ENCODE assay signal across 14 mouse cellular contexts in the genomic region with DNA sequence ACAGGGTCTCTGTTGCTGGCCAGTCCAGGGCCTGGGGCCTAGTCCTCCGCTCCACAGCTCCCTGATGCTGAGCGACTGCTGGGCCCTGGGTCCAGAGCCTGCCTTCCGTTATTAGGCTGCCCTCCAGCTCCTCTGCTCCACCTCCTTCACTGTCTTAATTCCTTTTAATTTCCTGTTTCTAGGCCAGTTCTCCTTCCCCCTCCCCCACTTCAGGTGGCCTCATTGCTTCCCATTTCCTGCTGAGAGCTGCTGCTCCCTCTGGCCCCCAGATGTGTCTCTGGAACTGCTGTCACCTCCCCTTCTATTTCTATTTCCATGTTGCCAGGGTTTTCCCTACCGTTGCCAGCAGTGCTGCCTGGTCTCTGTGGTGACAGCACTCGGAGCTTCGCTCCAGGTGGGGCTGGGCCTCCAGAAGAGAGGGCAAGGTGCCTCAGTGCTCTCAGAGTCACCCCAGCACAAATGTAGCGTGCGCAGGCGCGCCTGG.
DNase-seq lines count a peak whose midpoint lies in the region; ATAC-seq lines count a peak whose summit lies in the region.
"Had no signal": no experiment of that assay in that cellular context is flagged by ENCODE, and none has a peak within 500 bp of the region (broad histone marks: within the 10 kb centered on the region; RNA-seq: fewer than 3 reads in every experiment).

No protein-coding gene starts in this region.

- 63% methylated on average over 10 of the region's 10 CpGs for WGBS in hindbrain, embryonic 13.5 days
- WGBS in hindbrain, embryonic 11.5 days, result 65% methylated on average over 10 of the region's 10 CpGs
- 39% methylated on average over 10 of the region's 10 CpGs for WGBS in embryonic facial prominence, embryonic 13.5 days
- WGBS in limb, embryonic 15.5 days, result 49% methylated on average over 10 of the region's 10 CpGs

- no peak overlapping the region for H3K4me2 ChIP-seq in hindbrain, embryonic 13.5 days
- H3K4me2 ChIP-seq in hindbrain, embryonic 11.5 days (replicated peaks; ENCODE audit: low read depth, low read length), result no peak overlapping the region
- no peak overlapping the region for H3K4me2 ChIP-seq in embryonic facial prominence, embryonic 13.5 days
- no peak overlapping the region for H3K4me2 ChIP-seq in limb, embryonic 15.5 days
- H3K4me2 ChIP-seq: forebrain, embryonic 13.5 days; lung, embryonic 15.5 days; midbrain, embryonic 12.5 days had no signal

- peak; percentile 39 for DNase-seq in embryo, embryonic 10 days (ENCODE audit: low spot score)
- no peak for DNase-seq in embryo, embryonic 9.5 days (ENCODE audit: extremely low spot score)
- DNase-seq in hindbrain, embryonic 11.5 days (ENCODE audit: low spot score), result no peak
- no peak for DNase-seq in frontal cortex, postnatal 25 days (ENCODE audit: low spot score in 2 of 2)
- DNase-seq in testis, postnatal 14 days (ENCODE audit: low spot score), result no peak
- DNase-seq: cerebellum, postnatal 36 days; kidney, postnatal 36 days; right cerebral cortex, postnatal 25 days had no signal

- no peak overlapping the region; the same call in 1 of the 2 replicates for H3K9ac ChIP-seq in hindbrain, embryonic 13.5 days
- H3K9ac ChIP-seq in hindbrain, embryonic 11.5 days (ENCODE audit: low read depth, low read length), result no peak overlapping the region
- H3K9ac ChIP-seq in embryonic facial prominence, embryonic 13.5 days, result no peak overlapping the region
- H3K9ac ChIP-seq in limb, embryonic 15.5 days, result no peak overlapping the region
- H3K9ac ChIP-seq: forebrain, embryonic 13.5 days; lung, embryonic 15.5 days; midbrain, embryonic 12.5 days had no signal

- no peak overlapping the region for H3K4me3 ChIP-seq in hindbrain, embryonic 13.5 days
- H3K4me3 ChIP-seq in hindbrain, embryonic 11.5 days (ENCODE audit: low read depth, low read length), result no peak overlapping the region
- H3K4me3 ChIP-seq in embryonic facial prominence, embryonic 13.5 days, result no peak overlapping the region
- H3K4me3 ChIP-seq in limb, embryonic 15.5 days, result no peak overlapping the region
- H3K4me3 ChIP-seq: forebrain, embryonic 13.5 days; lung, embryonic 15.5 days; midbrain, embryonic 12.5 days had no signal

- no peak for ATAC-seq in hindbrain, embryonic 13.5 days (ENCODE audit: low FRiP score)
- ATAC-seq in hindbrain, embryonic 11.5 days (ENCODE audit: low FRiP score), result no peak
- ATAC-seq in embryonic facial prominence, embryonic 13.5 days (ENCODE audit: insufficient number of reproducible peaks, insufficient read depth, low FRiP score, low TSS enrichment, low read depth), result no peak
- ATAC-seq in limb, embryonic 15.5 days (ENCODE audit: insufficient number of reproducible peaks, low FRiP score, low TSS enrichment, low read depth), result 0 out of 2 replicates have a peak, but pooled peaks have one; percentile 35
- ATAC-seq: forebrain, embryonic 13.5 days had no signal

- peaks cover 36% of the 10 kb centered on the region for H3K4me1 ChIP-seq in hindbrain, embryonic 13.5 days (replicated peaks)
- H3K4me1 ChIP-seq in hindbrain, embryonic 11.5 days (replicated peaks; ENCODE audit: control insufficient read depth, insufficient read depth, low read length), result peaks cover 3% of the 10 kb centered on the region; the same call in 1 of the 2 replicates
- peaks cover 35% of the 10 kb centered on the region for H3K4me1 ChIP-seq in embryonic facial prominence, embryonic 13.5 days
- peaks cover 42% of the 10 kb centered on the region for H3K4me1 ChIP-seq in limb, embryonic 15.5 days

- H3K27me3 ChIP-seq in hindbrain, embryonic 13.5 days, result peaks cover 6% of the 10 kb centered on the region; the same call in 1 of the 2 replicates
- no peaks in the 10 kb centered on the region for H3K27me3 ChIP-seq in hindbrain, embryonic 11.5 days (ENCODE audit: control insufficient read depth, insufficient read depth, low read length)
- H3K27me3 ChIP-seq in embryonic facial prominence, embryonic 13.5 days, result no peaks in the 10 kb centered on the region
- no peaks in the 10 kb centered on the region for H3K27me3 ChIP-seq in limb, embryonic 15.5 days
- H3K27me3 ChIP-seq: forebrain, embryonic 13.5 days; lung, embryonic 15.5 days had no signal

- peak overlapping the region; percentile 15; the same call in 1 of the 2 replicates for H3K27ac ChIP-seq in hindbrain, embryonic 13.5 days
- no peak overlapping the region for H3K27ac ChIP-seq in hindbrain, embryonic 11.5 days (ENCODE audit: low read depth, low read length)
- 0 out of 2 replicates have a peak overlapping the region, but pooled peaks have one; percentile 41 for H3K27ac ChIP-seq in embryonic facial prominence, embryonic 13.5 days
- peak overlapping the region; percentile 6; the same call in 1 of the 2 replicates for H3K27ac ChIP-seq in limb, embryonic 15.5 days
- H3K27ac ChIP-seq: lung, embryonic 15.5 days; midbrain, embryonic 12.5 days had no signal

- no peaks in the 10 kb centered on the region for H3K36me3 ChIP-seq in hindbrain, embryonic 13.5 days
- H3K36me3 ChIP-seq in hindbrain, embryonic 11.5 days (ENCODE audit: control insufficient read depth, insufficient read depth, low read length), result no peaks in the 10 kb centered on the region
- no peaks in the 10 kb centered on the region for H3K36me3 ChIP-seq in embryonic facial prominence, embryonic 13.5 days
- no peaks in the 10 kb centered on the region for H3K36me3 ChIP-seq in limb, embryonic 15.5 days
- H3K36me3 ChIP-seq: lung, embryonic 15.5 days; midbrain, embryonic 12.5 days had no signal

- H3K9me3 ChIP-seq in hindbrain, embryonic 13.5 days, result no peaks in the 10 kb centered on the region
- H3K9me3 ChIP-seq in hindbrain, embryonic 11.5 days (ENCODE audit: control insufficient read depth, low read length), result no peaks in the 10 kb centered on the region
- no peaks in the 10 kb centered on the region for H3K9me3 ChIP-seq in embryonic facial prominence, embryonic 13.5 days
- H3K9me3 ChIP-seq in limb, embryonic 15.5 days, result no peaks in the 10 kb centered on the region
- H3K9me3 ChIP-seq: forebrain, embryonic 13.5 days; lung, embryonic 15.5 days; midbrain, embryonic 12.5 days had no signal
